Mouse (Mus musculus) heart, embryonic 15.5 days (tissue): ENCODE measurements around the gene Speer4d. TPM values are rescaled to one million over a fixed set of nuclear protein-coding genes. Genes with fewer than 3 reads are reported as not detected.
"Not testable (repeated sequence)": the region's sequence is repeated elsewhere in the genome, so short reads cannot be mapped to it uniquely, and the experiment has no call there.

Experiments used
- ATAC-seq: fragments of 200-750 bp; cut with Nextera tagmentation; replicated peaks from 2 replicates; pipeline ENCODE4 v1.8.0; 2017; ENCODE audit warnings: low read depth, moderate TSS enrichment; ENCODE audit not compliant: insufficient number of reproducible peaks, insufficient read depth, low FRiP score
- H3K27ac ChIP-seq: fragments of 300-500 bp; sonication (generic); 2 replicates; pipeline ENCODE4 v1.5.1; 2015; ENCODE audit warnings: mild to moderate bottlenecking, inconsistent platforms
- H3K27me3 ChIP-seq: fragments of 300-500 bp; sonication (generic); 2 replicates; pipeline ENCODE4 v1.6.1; 2015; ENCODE audit warnings: inconsistent platforms
- H3K36me3 ChIP-seq: fragments of 300-500 bp; sonication (generic); 2 replicates; pipeline ENCODE4 v1.6.1; 2015; ENCODE audit warnings: mild to moderate bottlenecking, inconsistent platforms
- H3K4me1 ChIP-seq: fragments of 300-500 bp; sonication (generic); replicated peaks from 2 replicates; pipeline ENCODE4 v1.6.1; 2015; ENCODE audit warnings: inconsistent platforms
- H3K4me2 ChIP-seq: fragments of 300-500 bp; sonication (generic); 2 replicates; pipeline ENCODE4 v1.6.1; 2015; ENCODE audit warnings: inconsistent platforms, mild to moderate bottlenecking, moderate library complexity
- H3K4me3 ChIP-seq: fragments of 300-500 bp; sonication (generic); 2 replicates; pipeline ENCODE4 v1.5.1; 2015; ENCODE audit warnings: mild to moderate bottlenecking, inconsistent platforms
- H3K9ac ChIP-seq: fragments of 300-500 bp; sonication (generic); 2 replicates; pipeline ENCODE4 v1.6.1; 2015; ENCODE audit warnings: mild to moderate bottlenecking, inconsistent platforms
- H3K9me3 ChIP-seq: fragments of 300-500 bp; sonication (generic); replicated peaks from 2 replicates; pipeline ENCODE4 v1.6.1; 2016; ENCODE audit warnings: inconsistent platforms
- WGBS: fragments of 180-500 bp; shearing (Covaris S2); methylation state at CpG from one replicate; pipeline ENCODE4 v1.1.7; 2015; ENCODE audit warnings: mixed read lengths; 5-methylcytosine and 5-hydroxymethylcytosine counted together
- polyA plus RNA-seq: library from polyadenylated mRNA; unstranded; fragments of >200 nt; fragmentation: Nextera tagmentation; extraction: Ambion mirVana; gene quantifications from 2 replicates; pipeline ENCODE4 v1.2.1, GENCODE M21; 2015

The Speer4d gene
- 0.19 TPM in 1 of 2 replicates, not detected in the other for polyA plus RNA-seq

DNA sequence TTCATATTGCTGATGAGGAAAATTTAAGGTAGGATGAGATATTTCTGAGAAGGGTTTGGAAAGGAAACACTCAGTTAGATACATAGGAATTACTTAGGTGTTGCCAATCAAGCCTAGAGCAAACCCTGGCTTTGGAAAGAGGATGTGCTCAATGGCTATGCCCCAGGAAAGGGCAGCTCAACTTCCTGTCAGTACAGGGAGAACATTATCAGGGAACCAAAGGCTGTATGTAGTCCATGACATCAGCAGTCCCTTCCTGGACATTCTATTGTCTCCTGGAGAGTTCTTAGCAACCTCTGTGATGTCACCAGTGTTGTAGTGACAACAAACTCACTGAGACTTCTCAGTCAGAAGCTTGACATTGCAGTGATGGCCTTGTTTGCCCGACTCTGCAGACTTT, at the start of gene Speer4d:
TSS of gene Speer4d (plus strand) at position 301 of the 400 bp plus-strand sequence.
- WGBS: 50% methylated on average over 1 of the region's 1 CpGs
- not testable (repeated sequence) for H3K9me3 ChIP-seq, ATAC-seq, H3K4me2 ChIP-seq, H3K4me3 ChIP-seq, H3K4me1 ChIP-seq, H3K36me3 ChIP-seq, H3K9ac ChIP-seq, H3K27ac ChIP-seq, H3K27me3 ChIP-seq

DNA sequence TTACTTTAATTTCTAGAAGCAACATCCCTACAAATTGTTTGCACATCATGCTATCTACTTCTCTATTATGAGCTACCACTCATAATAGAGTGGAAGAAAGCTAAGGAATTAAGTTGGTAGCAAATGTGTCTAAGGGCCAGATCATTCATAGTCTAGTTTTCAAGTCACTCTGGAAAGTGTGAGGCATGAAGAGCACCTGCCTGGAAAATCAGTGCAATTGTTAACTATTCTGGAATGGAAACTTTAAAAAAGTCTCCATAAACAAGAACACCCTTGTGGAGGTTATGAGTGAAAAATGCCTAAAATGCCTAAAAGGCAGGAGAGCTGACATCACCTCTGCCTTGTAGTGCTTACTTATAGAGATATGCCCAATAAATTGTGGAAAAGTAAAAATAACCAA, 45.1 kb upstream of the Speer4d start:
- H3K4me1 ChIP-seq, ATAC-seq, H3K4me3 ChIP-seq, H3K9ac ChIP-seq, H3K9me3 ChIP-seq, H3K36me3 ChIP-seq, H3K27ac ChIP-seq, H3K4me2 ChIP-seq, H3K27me3 ChIP-seq: not testable (repeated sequence)

DNA sequence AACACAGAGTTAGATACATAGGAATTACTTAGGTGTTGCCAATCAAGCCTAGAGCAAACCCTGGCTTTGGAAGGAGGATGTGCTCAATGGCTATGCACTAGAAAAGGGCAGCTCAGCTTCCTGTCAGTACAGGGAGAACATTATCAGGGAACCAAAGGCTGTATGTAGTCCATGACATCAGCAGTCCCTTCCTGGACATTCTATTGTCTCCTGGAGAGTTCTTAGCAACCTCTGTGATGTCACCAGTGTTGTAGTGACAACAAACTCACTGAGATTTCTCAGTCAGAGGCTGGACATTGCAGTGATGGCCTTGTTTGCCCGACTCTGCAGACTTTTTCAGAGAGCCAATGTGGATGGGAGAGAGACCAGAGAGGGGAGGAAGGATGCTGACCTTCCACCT, 41.8 kb upstream of the Speer4d start, which contains the start of gene Gm21083:
TSS of gene Gm21083 (plus strand) at position 301 of the 400 bp plus-strand sequence.
- ATAC-seq, H3K27me3 ChIP-seq, H3K4me3 ChIP-seq, H3K36me3 ChIP-seq, H3K9me3 ChIP-seq, H3K27ac ChIP-seq, H3K4me1 ChIP-seq, H3K9ac ChIP-seq, H3K4me2 ChIP-seq: not testable (repeated sequence)
- WGBS: no CpG with 5 or more reads among the region's 1 CpGs

DNA sequence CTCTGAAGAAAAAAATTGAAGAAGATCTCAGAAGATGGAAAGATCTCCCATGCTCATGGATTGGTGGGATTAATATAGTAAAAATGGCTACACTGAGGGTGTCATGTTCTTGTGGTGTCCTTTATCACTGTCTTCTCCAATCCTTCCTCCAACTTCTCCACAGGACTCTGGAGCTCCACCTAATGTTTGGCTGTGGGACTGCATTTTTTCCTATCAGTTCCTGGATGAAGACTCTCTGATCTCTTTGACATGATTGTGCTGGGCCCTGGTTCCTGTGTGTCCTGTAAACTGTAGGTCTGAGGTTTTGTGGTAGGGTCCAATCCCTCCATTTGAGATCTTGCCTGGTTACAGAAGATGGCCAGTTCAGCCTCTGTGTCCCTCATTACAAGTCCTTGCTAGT, 32.5 kb upstream of the Speer4d start:
- not testable (repeated sequence) for H3K4me3 ChIP-seq, H3K36me3 ChIP-seq, H3K9ac ChIP-seq, H3K4me2 ChIP-seq, H3K27me3 ChIP-seq, H3K27ac ChIP-seq, H3K4me1 ChIP-seq, H3K9me3 ChIP-seq, ATAC-seq

DNA sequence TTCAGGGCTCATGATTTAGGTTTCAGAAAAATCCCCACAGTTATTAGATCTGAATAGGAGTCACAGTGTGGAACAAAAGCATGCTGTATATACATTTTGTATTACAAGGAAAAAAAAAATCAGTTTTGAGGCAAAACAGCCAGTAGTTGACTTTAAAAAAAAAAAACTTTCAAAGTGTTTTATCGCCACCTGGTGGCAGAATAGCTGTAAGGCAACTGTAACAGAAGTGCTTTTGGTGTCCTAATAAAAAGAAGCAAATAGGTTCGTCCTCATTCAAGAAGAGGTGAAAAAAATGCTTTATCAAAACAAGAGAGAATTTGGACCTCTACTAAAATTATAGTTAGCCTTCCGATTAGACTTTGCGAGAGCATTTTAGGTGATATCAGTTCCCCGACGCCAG, 30.6 kb upstream of the Speer4d start:
- H3K9me3 ChIP-seq, H3K27me3 ChIP-seq, ATAC-seq, H3K4me1 ChIP-seq, H3K27ac ChIP-seq, H3K9ac ChIP-seq, H3K4me2 ChIP-seq, H3K36me3 ChIP-seq, H3K4me3 ChIP-seq: not testable (repeated sequence)
- 27% methylated on average over 6 of the region's 6 CpGs for WGBS

DNA sequence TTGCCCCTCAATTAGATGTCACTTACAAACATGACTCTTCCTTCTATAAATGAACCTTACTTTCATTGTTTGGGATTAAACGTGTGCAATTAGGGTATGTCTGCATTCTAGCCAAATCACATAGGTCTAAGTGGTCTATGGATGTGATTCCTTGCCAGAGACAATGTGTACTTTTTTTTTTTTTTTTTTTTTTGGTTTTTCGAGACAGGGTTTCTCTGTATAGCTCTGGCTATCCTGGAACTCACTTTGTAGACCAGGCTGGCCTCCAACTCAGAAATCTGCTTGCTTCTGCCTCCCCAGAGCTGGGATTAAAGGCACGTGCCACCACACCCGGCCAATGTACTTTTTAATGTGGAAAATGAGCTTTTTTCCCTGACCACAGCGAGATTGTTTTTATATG, 28.2 kb upstream of the Speer4d start:
- not testable (repeated sequence) for H3K27ac ChIP-seq, H3K4me1 ChIP-seq, H3K4me2 ChIP-seq, H3K36me3 ChIP-seq, H3K9me3 ChIP-seq, H3K4me3 ChIP-seq, ATAC-seq, H3K27me3 ChIP-seq, H3K9ac ChIP-seq
- 50% methylated on average over 5 of the region's 5 CpGs for WGBS

DNA sequence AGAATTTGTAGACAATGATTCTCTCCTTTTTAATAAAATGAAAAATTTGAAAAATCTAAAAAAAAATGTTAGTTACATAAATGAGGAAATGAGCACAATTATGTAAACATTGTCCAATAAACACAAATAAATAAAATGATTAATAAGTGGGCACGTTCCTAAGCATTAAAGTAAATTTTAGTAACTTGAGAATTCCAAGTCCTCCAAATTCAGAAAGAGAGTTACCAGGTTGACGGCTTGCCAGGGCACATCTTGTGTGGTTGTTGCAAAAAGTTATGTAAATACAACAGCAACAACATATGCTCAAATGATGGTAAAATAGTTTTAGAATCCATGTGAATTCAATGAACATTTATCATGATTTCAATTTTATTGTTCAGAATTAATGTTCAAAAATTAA, 27.3 kb upstream of the Speer4d start:
- not testable (repeated sequence) for H3K9ac ChIP-seq, H3K4me3 ChIP-seq, H3K27me3 ChIP-seq, H3K27ac ChIP-seq, H3K36me3 ChIP-seq, H3K4me1 ChIP-seq, H3K9me3 ChIP-seq, H3K4me2 ChIP-seq, ATAC-seq
- 62% methylated on average over 2 of the region's 2 CpGs for WGBS

DNA sequence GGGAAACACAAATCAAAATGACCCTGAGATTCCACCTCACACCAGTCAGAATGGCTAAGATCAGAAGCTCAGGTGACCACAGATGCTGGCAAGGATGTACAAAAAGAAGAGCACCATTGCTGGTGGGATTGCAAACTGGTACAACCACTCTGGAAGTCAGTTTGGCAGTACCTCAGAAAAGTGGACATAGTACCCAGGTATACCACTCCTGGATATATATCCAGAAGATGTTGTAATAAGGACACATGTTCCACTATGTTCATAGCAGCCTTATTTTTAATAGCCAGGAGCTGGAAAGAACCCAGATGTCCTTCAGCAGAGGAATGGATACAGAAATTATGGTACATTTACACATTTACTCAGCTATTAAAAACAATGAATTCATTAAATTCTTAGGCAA, 20.0 kb upstream of the Speer4d start:
- not testable (repeated sequence) for H3K36me3 ChIP-seq, H3K27me3 ChIP-seq, H3K9me3 ChIP-seq, H3K9ac ChIP-seq, H3K27ac ChIP-seq, H3K4me3 ChIP-seq, ATAC-seq, H3K4me2 ChIP-seq, H3K4me1 ChIP-seq

DNA sequence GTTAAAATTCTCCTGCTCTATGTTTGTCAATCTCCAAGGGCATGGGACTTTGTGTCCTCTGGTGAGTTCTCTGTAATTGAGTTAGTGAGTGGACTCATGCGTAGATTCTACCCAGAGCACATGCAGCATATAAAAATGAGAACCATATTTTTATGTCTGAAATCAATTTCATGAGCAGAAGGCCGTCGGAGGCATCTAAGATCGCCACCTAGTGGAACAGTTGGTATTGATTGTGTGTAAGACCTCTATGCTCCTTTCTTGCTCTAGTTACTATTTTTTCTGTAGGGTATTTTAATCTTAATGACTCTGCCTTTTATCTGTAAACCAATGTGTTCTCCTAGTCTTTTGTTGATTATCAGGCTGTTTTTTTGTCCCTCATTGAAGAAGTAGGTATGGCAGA, 18.5 kb upstream of the Speer4d start:
- not testable (repeated sequence) for H3K4me3 ChIP-seq, ATAC-seq, H3K36me3 ChIP-seq, H3K9me3 ChIP-seq, H3K27ac ChIP-seq, H3K4me1 ChIP-seq, H3K27me3 ChIP-seq, H3K4me2 ChIP-seq, H3K9ac ChIP-seq
- WGBS: 32% methylated on average over 4 of the region's 4 CpGs

DNA sequence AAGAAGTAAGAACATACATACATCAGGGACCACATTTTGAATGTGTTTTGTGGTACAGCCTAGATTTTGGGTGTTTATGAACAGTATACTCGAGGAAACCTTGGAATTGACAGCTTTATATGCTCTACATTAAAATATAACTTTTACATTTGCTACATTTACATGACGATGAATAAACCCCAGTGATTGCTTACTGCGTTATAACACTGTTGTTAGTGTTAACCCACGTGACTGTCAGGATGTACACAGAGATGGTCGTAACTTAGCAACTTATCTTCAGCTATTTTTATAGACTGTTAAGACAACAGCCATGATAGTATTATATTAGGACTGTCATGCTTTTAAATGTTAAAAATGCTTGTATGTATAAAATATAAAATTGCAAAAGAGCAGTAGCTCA, 17.4 kb upstream of the Speer4d start:
- peak; percentile 41 for ATAC-seq
- H3K4me1 ChIP-seq, H3K27me3 ChIP-seq: not testable (repeated sequence)

DNA sequence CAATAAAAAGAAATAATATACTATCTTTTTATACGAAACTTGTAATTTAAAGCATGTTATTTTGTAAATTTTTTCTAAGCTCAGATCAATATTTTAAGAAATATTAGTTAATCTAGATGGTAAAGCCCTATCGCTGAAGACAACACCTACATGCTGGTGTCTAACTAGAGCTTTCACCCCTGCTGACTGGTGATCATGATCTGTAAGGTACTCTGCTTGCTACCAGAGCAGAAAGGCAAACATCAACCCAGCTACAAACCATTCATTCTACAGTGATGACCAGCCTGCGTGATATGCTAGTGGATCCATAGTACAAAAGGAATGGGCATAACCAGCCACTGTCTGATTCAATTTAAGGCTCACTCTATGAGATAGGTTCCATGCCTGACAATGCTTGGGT, 16.9 kb upstream of the Speer4d start:
- not testable (repeated sequence) for H3K27ac ChIP-seq, H3K27me3 ChIP-seq, H3K9ac ChIP-seq, H3K4me3 ChIP-seq, H3K4me2 ChIP-seq, H3K4me1 ChIP-seq, H3K9me3 ChIP-seq, H3K36me3 ChIP-seq
- 57% methylated on average over 3 of the region's 3 CpGs for WGBS
- peak; percentile 33; the same call in 1 of the 2 replicates for ATAC-seq

More for the DNA sequence above, 17.4 kb upstream of the Speer4d start:
- H3K4me2 ChIP-seq, H3K27ac ChIP-seq, H3K36me3 ChIP-seq, H3K4me3 ChIP-seq, H3K9me3 ChIP-seq, H3K9ac ChIP-seq: not testable (repeated sequence)
- 52% methylated on average over 5 of the region's 5 CpGs for WGBS

DNA sequence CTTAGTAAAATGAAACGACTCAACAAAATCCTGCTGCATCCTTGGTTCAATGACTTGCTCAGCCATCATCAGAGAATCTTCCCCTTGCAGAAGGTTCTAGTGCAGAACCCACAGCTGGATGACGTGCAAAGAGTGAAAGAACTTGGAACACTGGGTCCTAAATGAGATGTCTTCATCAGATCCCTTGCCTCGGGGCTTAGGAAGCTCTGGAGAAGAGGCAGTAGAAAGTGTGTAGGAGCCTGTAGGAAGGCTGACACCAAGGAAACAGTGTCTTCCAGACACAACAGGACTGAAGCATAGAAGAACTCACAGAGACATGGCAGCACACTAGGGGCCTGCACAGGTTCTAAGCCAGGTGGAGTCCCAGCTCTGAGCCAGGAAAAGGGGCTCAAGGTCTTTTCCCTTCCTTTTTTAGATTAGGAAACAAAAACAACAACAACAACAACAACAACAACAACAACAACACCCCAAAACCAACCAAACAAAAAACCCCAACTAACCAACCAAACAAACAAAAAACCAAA, 16.4 kb upstream of the Speer4d start:
- H3K27me3 ChIP-seq, H3K36me3 ChIP-seq, H3K4me3 ChIP-seq, ATAC-seq, H3K27ac ChIP-seq, H3K9me3 ChIP-seq, H3K9ac ChIP-seq, H3K4me2 ChIP-seq, H3K4me1 ChIP-seq: not testable (repeated sequence)
- WGBS: 46% methylated on average over 3 of the region's 3 CpGs
